Mouse (Mus musculus) CH12.LX (cell line): ENCODE data around the gene Map7d1.

Source experiments
- CHD1 ChIP-seq: IDR thresholded peaks from 2 replicates; pipeline ENCODE4 v1.6.1; 2012; ENCODE audit warnings: low read depth, low read length, improper control_type of control experiment, inconsistent platforms
- CHD2 ChIP-seq: IDR thresholded peaks from 2 replicates; pipeline ENCODE4 v1.6.1; 2011; ENCODE audit warnings: low read length, improper control_type of control experiment
- MEF2A ChIP-seq: IDR thresholded peaks from 2 replicates; pipeline ENCODE4 v1.6.1; 2014; ENCODE audit warnings: low read depth, mild to moderate bottlenecking, inconsistent platforms, low read length, improper control_type of control experiment, borderline replicate concordance
- POLR2A ChIP-seq: IDR thresholded peaks from 2 replicates; pipeline ENCODE4 v1.6.1; 2011; ENCODE audit warnings: low read depth, mild to moderate bottlenecking, improper control_type of control experiment, low read length
- ZNF384 ChIP-seq: IDR thresholded peaks from 2 replicates; pipeline ENCODE4 v1.6.1; 2012; ENCODE audit warnings: low read depth, low read length, improper control_type of control experiment, inconsistent platforms

DNA sequence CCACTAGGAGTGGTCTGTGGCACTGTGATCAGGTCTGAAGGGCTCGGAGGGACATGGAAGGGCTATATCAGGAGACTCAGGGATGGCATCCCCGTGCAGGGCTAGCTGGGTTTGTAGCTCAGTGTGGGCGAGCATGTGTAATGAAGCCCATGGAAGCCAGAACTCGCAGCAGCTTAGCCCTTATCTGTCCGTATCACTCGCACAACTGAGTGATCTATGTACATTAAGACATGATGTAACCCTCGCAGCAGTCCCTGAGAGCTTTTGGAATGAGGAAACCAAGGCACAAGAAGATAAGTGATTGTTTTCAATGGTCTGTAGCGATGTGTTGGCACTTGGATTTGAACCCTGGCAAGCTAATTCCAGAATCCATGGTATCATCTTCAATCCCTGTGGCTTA lies 27.4 kb upstream of the Map7d1 start:
- TF ChIP-seq MEF2A (no peak), ZNF384 (no peak), POLR2A (no peak), CHD2 (no peak), CHD1 (no peak)
